Mouse (Mus musculus) layer of hippocampus, postnatal 10 days (tissue): Measurements from ENCODE around the gene Ap3b1. TPM values are rescaled to one million over a fixed set of nuclear protein-coding genes. Genes with fewer than 3 reads are reported as not detected.

Source experiments
- DNase-seq, 2 experiments: peaks; one replicate each; pipeline ENCODE4 v3.0.0; 2021; ENCODE audit warnings: low spot score in 2 of 2
- total RNA-seq, 2 experiments: library from RNA; stranded (reverse); gene quantifications; 2 replicates each; pipeline ENCODE4 v1.2.3; 2021

Ap3b1 gene
- total RNA-seq, 2 experiments from 2014 or later, result 45.4 to 46.2 TPM

DNA sequence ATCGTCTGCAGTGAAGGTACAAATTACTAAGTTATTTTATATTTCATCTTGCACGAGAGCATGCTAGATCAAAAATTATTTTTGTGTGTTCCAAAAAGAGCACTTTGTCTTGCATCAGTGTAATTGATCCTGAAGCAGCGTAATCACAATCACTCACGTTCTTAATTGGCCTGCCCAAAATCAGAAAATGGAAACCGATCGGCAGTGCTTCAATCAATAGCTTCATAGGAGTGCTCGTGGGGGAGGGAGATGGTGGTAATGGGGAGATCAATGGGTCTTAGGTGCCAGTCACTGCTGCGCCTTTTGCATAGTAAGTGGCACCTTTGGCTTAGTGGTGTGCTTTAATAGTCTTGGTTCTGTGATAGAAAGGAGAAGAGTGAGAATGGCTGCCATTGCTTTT is 174.8 kb downstream of the Ap3b1 start:
- DNase-seq, result no peak

DNA sequence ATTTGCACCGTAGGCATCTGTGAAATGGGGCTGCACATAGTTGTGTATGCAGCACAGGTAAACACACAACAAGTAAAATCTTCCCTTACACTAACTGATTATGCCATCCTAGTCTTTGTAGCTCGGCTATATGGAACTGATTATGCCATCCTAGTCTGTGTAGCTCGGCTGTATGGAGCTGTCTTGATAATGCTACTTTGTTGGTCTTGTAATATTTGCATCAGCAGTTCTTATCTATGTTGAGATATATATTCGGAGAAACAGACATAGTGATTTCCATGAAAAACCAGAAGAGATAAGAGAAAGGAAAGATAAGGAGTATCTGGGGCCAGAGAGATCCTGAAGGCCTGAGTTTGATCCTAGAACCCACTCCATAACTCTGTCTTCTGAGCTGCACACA is 178.6 kb downstream of the Ap3b1 start:
- DNase-seq, result no peak

DNA sequence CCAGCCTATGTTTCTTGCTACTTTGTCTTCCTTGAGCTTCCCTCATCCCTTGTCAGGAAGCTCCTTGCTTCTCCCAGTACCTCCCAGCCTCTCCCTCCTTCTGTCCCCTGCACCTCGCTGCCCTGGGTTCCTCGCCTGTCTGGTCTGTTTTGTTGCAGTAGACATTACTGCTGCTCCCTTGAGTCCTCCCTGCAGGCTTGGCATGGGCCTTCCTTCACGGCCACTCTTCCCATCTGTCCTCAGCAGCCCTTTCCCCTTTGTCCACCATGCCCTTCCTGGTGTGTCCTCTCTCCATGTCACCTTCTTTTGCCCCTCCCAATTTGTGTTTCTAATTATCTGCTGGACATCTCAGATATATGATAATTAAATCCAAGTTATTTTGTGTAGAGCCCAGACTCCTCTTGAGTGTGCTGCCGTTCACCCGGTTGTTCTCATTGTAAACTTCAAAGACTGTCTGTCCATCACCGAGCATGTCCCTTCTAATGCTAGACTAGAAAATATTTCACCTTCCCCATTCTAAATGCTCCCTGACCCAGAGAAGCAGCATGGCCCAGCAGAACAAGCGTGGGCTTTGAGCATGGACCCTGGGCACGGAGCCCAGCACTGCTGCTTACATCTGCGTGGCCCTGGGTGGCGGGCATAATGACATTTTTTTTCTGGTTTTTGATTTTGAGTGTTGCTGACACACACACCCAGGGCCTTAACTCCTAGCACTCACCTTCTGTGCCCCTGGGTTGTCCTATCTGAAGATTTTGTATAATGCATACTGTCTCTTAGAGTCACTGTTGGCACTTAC is 181.3 kb downstream of the Ap3b1 start:
- DNase-seq, result no peak

DNA sequence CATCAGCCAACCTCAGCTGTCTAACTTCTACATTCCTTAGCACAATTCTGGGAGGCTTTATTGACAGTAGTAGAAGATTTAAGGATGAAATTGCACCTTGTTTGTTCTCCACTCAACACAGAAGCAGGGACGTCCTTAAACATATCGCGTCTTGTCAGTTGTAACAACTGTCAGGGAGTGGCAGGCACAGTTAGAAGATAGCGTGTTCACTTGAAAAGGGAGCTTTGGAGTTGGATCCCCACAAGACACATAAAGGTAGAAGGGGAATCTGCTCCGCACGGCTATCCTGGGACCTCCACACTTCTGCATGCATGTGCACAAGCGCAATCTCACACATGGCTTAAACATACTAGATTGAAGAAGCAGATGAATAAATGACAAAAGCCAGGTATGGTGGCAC is 183.3 kb downstream of the Ap3b1 start:
- no peak for DNase-seq

DNA sequence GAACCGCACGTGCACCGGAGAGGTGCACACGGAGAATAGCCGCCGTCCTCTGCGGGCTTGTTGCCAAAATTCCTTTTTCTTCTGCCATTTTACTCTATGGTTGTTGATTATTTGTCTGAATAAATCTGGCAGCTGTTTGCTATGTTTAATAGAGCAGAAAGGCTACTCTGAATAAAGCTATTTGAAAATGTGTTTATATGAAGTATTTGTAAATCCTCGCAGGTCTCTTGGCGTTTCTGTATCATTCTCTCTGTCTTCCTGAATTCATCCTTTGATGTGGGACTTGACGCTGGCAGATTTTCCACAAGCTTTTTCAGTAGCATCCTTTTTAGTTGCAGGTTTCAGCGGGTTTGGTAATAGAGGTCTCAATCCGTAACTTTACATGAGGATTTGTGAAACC is 185.5 kb downstream of the Ap3b1 start:
- no peak for DNase-seq

DNA sequence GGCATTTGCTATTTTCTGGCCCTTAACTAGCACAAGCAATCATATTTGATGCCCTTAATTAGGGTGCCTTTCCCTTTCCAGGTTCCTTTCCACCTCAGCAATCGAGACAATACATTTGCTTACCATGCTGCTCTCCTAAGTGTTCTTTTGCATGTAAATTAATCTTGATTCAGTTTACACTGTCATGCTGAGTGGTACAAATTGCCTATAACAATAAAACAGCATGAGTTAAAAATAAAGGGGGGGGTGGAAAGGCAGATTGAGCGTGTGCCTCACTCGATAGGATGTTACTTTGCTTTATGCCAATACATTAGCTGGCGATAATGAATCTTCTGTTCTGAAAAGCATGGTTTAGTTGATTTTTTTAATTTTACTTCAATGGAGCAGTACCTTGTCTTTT is 187.0 kb downstream of the Ap3b1 start:
- DNase-seq, result no peak

DNA sequence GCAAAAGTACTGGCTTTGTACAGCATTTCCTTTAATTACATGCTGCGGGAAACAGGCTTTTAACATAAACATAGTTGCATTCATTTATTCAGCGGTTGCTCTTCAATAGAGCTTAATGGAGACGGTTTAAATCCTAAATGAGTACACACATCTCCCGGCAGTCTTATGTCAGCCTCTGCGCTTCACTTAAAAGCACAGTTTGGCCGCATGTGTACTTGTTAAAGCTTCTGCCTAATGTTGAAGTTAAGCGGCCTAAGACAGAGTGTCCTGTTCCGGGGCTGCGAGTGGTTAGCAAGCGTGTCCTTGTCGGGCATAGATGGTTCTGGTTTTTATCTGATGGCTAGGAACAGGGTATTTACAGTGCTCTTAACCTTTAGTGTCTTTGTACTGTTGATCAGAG is 187.5 kb downstream of the Ap3b1 start:
- no peak for DNase-seq

DNA sequence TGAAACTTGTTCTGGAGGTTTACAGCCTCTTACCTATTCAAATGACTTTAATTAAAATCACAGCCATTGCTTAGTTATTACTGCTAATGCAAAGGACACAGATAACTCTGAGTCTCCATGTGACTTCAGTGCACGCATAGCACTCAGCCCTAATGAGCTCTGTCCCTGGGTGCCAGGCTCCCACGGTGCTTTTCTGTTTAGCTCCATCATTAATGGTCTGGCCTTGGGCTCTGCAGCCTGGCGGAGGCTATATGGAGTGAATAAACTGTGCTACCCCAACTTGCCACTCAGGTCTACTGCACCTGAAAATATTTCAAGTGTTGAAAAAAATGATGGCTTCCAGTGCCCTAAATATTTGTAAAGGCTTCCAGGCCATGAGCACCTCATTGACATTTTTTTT is 190.8 kb downstream of the Ap3b1 start:
- DNase-seq, result no peak

DNA sequence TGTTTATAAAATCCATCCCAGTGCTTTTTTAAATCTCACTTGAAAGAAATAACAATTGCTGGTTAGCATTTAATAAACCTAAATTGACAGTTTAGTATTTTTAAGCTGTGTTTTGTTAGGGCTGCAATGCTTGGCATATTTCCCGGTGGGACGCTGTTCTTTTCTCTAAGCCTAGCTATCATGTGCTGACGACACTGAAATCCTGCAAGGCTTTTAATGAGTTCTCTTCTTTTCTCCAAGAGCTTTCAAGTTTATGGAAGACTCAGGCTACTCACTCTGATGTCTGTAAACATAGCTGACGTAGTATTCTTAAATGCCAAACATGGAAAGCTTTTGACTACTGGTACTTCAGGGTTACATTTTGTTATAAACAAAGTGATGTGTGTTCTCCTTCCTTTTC is 191.3 kb downstream of the Ap3b1 start:
- no peak for DNase-seq

DNA sequence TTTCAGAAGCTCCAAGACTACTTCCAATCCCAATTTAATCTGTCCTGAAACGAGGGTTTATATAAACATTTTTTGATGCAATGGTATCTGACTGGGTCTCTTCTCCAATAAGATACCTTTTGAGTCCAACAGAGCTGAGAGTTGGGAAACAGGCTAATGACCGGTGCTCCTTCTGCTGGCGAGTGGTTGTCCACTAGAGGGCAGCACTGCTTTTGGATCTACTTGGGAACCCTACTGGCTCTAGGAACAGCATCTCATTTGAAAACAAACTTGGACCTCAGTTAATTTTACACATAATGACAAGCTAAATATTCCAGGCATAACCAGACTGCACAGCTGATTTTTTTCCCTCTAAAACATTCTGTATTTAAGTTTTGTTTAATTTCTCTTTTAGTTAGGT is 201.3 kb downstream of the Ap3b1 start:
- DNase-seq, result peak; percentile 85 to 86

DNA sequence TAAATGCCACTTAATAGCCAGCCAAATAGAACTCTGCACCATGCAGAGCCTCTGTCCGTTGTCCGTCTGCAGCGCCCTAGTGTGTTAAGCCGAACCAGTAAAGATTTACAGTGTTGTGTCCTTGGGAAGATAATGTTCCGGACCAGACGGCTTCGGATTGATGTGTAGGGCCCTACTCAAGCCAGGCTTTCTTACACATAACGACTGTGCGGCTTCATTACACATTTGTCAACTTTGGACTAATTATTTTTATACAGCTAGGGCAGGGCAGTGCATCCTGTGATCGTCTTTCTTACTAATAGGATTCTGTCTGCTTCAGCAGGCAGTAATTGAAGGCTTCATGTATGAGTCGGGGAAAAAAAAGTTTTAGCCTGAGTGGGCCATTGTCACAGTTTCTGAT is 202.1 kb downstream of the Ap3b1 start:
- DNase-seq, result no peak

DNA sequence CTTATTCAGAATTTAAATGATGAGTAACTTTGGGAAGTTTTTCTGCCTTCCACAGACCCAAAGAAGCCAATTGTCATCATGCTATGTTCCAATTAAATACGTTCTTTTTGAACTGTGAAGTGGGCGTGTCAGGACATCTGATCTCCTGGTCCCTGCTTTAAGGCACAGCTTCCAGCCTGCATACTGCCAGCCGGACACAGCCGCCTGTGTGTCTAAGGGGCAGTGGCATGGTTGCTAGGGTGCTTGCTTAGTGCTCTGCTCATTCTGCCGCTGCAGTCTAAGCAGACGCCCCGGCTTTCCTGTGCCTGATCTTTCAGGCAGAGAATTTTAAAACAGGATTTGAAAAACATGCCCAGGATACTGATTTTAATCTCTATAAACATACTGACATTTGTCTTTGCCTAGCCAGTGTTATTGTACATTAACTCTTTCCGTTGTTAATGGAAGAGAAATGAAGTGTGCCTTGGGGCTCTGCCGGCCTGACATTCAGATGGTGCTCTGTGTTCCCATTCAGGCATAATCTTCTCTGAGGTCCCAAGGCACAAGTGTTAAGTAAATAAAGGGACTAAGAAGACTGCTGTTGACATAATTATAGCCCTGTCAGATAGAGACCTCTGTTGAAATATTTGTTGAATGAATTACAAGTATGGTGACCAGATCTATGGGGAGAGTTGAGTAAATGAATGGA is 204.0 kb downstream of the Ap3b1 start:
- no peak for DNase-seq

DNA sequence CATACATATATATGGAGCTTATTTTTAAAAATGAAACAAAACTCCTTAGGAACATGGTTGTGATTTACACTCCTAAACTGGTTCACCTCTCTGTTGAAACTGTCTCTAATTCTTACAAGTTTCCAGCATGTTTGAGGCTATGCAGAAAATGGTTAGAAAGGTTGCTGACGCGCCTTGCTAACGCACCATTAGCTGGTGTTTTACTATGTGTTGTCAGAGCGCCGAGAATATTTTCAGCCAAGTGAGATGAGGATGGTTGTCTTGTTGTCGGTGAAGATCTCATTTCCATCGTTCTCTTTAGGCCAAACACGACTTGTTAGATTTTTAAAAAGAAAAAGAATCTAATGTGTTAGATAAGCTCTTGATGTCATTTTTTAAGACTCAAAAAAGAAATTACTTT is 205.1 kb downstream of the Ap3b1 start:
- DNase-seq, result no peak

DNA sequence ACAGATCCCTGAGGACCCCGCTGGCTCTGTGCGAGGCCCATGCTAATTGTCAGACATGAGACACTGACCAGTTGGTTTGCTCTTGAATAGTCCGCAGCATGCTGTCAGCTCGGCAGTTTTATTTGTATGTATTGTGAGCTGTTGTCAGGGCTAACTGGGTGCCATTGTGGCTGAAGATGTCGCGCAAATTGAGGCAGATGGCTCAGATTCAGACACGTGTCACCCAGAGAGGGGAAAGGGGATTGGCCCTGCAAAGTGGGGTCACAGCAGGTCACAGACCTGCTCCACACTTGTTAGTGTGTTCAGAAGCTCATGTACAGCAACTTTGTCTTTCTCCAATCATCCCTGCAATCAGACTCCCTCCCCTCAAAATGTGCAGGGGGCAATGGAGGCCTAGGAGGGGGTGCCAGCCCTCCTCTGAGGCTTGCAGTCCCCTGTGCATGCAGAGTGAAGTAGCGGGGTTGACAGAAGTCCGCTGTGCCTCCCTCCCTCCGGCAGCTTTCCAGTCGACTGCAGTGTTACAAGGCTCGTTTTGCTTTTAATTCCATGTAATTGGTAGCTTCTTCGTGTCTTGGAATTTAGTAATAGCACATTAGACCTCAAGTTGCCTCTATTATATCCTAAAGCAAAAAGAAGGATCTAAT is 205.7 kb downstream of the Ap3b1 start:
- DNase-seq, result no peak

DNA sequence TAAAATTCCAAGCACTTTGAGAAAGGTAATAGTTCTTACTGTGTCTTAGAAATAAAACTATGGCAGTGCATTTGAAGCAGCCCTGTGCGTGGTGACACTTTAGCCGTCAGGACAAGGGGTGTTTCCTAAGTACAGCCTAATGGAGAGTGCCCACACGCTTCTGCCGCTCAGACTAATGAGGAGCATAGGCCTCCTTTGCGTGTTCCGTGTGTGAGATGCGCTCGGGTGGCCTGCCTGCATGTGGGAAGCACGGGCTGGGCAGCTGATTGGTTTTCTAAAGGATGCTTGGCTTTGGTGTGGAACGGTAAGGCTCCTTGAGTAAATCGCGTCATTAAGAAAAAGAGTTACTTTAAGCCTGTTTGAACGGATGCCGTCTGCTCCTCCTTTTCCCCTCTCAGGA is 206.4 kb downstream of the Ap3b1 start:
- no peak for DNase-seq

DNA sequence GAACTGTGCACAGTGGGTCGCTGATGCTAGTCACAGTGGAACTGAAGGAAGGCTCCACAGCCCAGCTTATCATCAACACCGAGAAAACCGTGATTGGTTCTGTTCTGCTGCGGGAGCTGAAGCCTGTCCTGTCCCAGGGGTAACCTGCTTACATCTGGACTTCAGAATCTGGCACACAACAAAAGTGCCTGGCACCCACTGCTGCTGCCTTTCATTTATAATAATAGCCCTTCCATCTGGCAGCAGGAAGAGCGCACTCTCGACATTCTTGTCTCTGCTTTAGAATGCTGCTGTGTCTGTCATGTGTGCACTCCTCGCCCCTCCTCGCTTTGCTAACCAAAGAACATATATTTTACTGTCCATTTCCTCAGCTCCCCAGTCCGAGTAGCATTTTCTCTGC is 206.9 kb downstream of the Ap3b1 start:
- no peak for DNase-seq

DNA sequence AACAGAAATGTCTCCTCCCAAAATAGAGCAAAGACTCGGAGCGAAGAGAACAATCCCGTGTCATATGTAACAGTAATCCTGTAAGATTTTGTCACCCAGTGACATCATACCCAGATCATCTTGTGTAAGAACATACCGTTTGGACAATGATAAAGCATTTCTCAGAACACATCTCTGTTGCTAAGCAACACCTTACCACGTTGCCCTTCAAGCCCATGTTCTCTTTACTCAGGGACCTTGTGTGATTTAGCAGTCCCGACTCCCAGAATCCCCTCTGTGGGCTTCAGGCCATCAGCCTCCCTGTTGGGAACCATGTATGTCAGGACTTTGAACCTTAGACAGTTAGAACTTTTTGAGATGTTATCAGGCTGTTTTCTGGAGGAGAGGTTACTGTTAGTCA is 209.0 kb downstream of the Ap3b1 start:
- DNase-seq, result no peak

DNA sequence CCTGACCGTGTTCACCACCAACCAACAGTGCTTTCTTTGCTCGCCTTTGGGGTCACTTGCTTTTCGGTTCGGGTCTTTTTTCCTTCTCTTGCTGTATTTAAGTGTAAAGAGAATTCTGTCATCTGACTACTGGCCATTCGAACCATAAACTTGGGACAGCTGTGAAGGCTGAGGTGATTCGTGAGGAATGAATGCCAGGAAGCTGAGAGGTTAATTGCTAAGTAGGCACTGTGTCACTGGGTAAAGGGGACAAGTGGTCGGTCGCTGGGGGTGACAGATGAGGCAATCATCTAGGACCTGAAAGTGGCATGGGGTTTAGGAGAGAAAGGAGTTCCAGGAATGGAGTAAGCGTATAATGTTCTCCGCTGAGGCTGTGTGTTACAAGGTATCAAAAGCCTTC is 212.2 kb downstream of the Ap3b1 start:
- DNase-seq, result no peak

DNA sequence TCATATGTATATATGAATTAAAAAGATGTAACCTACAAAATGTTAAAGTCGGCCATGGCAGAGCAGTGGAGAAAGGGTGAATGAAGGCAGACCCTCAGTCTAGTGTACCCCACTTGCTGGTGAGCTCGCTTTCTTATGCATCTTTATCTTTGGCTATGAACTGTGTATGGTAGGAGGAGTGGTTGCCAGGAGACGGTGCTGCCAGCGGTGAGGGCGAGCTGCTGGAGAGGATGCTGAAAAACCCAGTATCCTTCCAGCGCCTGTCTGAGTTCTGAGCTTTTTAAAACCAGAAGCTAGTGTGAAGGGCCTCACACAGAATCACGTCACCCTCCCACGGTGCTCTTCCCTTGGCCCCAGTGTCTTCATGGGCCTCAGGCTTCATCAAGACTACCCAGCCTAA is 214.6 kb downstream of the Ap3b1 start:
- DNase-seq, result no peak

DNA sequence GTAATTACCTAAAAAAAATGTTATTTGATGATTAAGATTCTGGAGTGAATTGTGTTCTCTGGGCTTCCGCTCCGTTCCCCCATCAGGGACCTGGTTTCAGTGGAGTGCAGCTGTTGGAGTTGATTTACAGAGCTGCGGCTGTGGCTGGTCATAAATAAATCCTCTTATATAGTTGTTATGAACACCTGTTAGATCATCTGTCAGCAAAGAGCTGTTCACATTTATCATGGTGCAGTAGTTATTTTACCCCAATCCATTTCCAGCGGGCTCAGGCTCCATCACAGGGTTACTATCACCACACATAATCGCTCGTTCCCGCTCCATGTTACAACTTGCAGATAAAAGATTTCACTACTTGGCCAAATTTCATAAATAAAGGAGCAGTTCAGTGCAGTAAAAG is 215.1 kb downstream of the Ap3b1 start:
- no peak for DNase-seq

DNA sequence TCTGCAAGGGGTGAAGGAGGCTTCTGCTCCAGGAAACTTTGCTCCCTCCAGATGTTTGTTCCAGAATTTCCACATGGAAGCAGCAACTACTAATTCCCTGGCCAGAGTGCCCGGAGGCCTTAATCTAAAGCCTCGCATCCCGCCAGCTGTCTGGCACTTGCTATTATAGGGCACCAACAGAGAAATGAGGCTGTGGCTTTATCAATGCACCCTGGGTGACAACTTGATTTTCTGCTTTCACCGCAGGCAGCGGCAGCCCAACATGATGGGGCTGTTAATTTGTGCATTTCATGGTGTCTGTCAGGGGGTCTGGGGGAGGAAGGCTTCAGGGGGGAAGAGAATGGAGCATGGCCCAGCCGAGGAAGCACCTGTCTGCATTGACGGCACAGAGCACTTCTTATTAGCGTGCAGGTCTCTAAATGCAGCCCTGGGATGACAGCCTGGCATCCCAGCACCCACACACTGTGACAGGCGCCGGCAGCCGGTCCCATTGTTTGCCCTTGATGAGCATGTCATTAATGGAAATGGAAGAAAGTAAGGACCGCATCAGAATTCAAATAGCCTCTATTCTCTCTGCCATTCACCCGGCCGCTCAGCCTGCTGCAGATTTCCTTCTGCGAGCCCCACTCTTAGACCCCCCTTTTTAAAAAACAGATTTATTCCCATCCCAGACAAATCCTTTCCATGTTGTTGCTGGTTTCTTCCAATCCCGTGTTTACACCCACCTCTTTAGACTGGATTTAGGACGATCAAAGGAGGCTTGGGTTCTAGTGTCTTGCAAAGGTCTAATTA is 217.0 kb downstream of the Ap3b1 start:
- DNase-seq, result no peak
